Mouse (Mus musculus): ENCODE results near the gene Dlgap3. TPM values are rescaled to one million over a fixed set of nuclear protein-coding genes. Genes with fewer than 3 reads are reported as not detected.

Gene Dlgap3
- polyA plus RNA-seq, 1 experiment, result 0.18 TPM

- no peak for DNase-seq (ENCODE audit: low spot score)
These were observed 92.6 kb downstream of the Dlgap3 start for GRCm38 (mm10) chr4:127261601-127262000.

DNA sequence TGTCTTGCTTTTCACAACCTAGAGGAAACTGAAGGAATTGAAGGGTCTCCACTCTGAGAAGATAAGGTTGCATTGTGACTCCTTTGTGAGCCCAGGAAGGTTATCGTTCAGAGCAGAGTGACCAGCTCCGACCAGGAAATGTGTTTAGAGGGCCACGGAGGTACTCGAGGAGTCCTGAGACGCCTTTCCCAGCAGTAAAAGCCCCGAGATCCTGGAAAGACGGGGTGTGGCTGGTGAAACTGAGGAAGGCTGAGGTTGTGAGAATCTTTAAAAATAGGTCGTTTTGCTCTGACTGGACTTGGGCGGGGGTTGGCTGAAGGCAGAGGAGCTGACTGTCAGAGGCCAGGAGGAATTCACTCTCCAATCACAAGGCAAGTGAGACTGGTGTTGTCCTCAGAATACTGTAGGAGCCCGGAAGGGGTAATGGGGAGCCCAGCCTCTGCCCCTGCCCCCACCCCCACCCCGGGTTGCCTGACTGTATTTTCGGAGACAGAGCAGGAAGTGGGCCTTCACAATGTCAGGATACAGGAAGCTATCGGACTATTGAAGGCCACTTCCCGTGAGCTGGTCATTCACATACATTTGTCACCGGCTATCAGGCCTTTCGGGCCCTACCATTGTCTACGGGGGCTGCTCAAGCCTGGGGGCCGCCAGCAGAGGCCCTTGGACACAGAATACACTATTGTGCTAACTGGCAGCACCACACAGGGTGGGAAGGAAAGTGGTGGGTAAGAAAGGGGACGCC is 94.6 kb downstream of the Dlgap3 start:
- no peak for DNase-seq (ENCODE audit: low spot score)

DNA sequence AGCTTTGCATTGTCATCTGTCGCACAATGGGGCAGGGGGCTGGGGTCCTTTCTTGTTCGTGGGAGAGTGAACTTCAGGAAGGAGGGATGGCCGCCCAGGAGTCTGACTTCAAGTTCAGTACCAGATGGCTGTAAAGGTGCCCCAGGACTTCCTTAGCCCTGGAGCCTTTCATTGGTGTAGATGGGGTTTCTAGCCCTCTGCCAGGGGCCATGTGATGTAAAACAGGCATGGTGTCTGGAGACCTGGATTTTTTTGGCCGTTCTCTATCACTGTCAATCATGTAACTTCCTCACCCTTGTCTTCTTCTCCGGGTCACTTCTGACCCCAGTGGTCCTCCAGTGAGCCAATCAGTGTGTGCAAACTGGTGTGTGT is 95.2 kb downstream of the Dlgap3 start:
- DNase-seq (ENCODE audit: low spot score), result no peak

- DNase-seq (ENCODE audit: low spot score), result no peak
These were observed 109.5 kb downstream of the Dlgap3 start for GRCm38 (mm10) chr4:127278451-127279001.

DNA sequence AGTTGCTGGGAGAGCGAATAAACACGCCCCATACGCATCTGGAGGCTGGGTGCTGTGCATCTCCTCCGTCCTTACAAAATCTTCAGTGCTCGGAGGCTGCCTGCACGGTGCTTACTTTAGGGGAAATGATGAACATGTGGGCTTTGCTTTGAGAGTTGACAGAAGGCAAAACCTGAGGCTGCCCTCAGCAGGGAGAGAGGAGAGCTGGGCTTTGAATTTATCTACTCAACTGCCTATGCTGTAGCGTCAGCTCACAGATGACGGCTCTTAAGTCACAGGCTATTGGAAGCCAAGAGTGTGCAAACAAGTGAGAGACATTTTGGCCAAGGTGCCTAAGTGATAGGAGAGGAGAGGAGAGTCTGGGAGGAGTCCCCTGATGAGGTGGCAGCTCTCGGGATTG is 110.2 kb downstream of the Dlgap3 start:
- no peak for DNase-seq (ENCODE audit: low spot score)

Other genes starting within 250 kb of the Dlgap3 start
- 12.3 and 15.3 TPM in 2 replicates for gene Zmym4, start 201.1 kb upstream of the Dlgap3 start, polyA plus RNA-seq (2012; rRNA removed)
- gene Sfpq, start 147.9 kb upstream of the Dlgap3 start, polyA plus RNA-seq (2012; rRNA removed), result 52.3 and 88.8 TPM in 2 replicates
- 4.9 and 5.0 TPM in 2 replicates for gene Zmym1, start 108.1 kb upstream of the Dlgap3 start, polyA plus RNA-seq (2012; rRNA removed)
- gene Zmym6, start 91.8 kb upstream of the Dlgap3 start, polyA plus RNA-seq (2012; rRNA removed), result 22.5 and 27.3 TPM in 2 replicates
- 25.7 and 29.8 TPM in 2 replicates for gene Tmem35b, start 45.5 kb upstream of the Dlgap3 start, polyA plus RNA-seq (2012; rRNA removed)
- gene Smim12, start 74.6 kb downstream of the Dlgap3 start, polyA plus RNA-seq (2012; rRNA removed), result 49.8 and 54.0 TPM in 2 replicates
- gene Gja4, start 144.8 kb downstream of the Dlgap3 start, polyA plus RNA-seq (2012; rRNA removed), result 18.5 and 18.6 TPM in 2 replicates
- gene Gjb3, start 161.6 kb downstream of the Dlgap3 start, polyA plus RNA-seq (2012; rRNA removed), result 10.3 and 13.2 TPM in 2 replicates
- gene Gjb4, start 184.9 kb downstream of the Dlgap3 start, polyA plus RNA-seq (2012; rRNA removed), result 0.16 and 0.21 TPM in 2 replicates
- gene Gjb5, start 189.0 kb downstream of the Dlgap3 start, polyA plus RNA-seq (2012; rRNA removed), result 3.8 and 4.8 TPM in 2 replicates

Measured in urinary bladder, adult 2 months (tissue).